Mouse (Mus musculus) spleen, postnatal 36 days (tissue): ENCODE measurements around the gene Flywch1.

Source experiments
- DNase-seq, 2 experiments: peaks; one replicate each; pipeline ENCODE4 v3.0.0; 2022; ENCODE audit warnings: low spot score in 2 of 2, mixed read lengths in 1 of 2

The Flywch1 gene

DNA sequence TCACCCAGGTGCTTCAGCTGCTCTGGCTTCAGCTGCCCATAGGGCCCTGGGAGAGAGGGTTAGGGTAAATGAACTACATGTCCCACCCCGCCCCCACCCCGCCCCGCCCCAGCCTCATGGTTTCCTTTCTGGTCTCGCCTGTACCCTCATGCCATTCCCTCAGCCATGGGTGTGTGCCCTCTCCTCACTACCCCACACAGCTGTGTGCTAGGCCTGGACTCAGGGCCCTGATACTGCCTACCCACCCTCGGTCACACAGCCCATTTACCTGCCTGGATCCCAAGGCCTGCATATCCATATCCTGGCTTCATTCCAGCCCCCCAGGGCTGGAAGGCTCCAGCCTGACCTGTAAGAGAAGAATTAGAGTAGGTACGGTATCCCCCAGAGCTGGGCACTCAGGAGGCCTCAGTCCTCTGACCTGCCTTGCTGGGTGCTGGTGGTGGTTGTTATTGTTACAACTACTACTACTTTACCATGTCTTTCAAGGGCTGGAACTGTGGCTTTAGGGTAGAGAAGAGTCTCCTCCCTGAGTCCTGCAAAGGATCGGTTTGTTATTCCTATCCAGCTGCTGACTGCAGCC, 65.8 kb downstream of the Flywch1 start:
- DNase-seq, result no peak

DNA sequence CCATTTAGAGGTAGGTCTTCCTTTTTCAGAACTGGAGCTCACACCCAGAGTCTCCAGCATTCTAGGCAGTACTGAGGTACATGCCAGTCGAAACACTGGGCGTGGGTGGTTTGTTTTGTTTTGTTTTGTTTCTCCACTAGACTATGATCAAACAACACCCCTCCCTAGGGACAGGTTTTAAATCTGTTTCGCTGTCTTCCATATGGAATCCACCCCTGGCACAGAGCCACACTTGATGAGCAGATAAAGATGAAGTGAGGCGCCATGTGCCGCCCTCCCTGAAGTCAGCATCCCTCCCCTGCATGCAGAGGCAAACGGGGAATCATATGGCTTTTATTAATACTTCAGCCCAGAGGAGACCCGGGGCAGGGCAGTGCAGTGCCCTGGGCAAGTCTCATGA, 66.7 kb downstream of the Flywch1 start:
- DNase-seq, result no peak

DNA sequence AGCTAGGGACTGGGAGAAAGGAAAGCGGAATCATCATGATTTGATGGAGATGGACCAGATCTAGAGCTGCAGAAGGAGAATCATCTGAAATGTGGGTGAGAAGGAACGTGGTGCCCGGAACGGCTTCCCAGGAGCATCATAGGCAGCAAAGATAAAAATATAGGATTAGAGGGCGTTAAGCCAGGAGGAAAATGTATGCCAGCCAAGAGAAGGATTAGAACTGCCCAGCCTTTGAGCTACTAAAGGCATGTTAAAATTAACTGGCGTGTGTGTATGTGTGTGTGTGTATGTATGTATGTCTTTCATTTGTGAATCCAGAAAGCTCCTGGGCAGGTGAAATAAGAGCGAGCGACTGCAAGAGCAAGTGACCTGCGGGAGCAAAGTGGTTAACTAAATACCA, 68.1 kb downstream of the Flywch1 start:
- no peak for DNase-seq
